ENCODE assay signal across 19 mouse cellular contexts in genomic region chr5:150131166-150131565, GRCm38 (mm10). TPM values are rescaled to one million over a fixed set of nuclear protein-coding genes. Genes with fewer than 3 reads are reported as not detected.
DNase-seq lines count a peak whose midpoint lies in the region; ATAC-seq and TF ChIP-seq lines count a peak whose summit lies in the region.
"Had no signal": no experiment of that assay in that cellular context is flagged by ENCODE, and none has a peak within 500 bp of the region (broad histone marks: within the 10 kb centered on the region; RNA-seq: fewer than 3 reads in every experiment).

No protein-coding gene starts in this region.

- 0 out of 2 replicates have a peak, but pooled peaks have one; percentile 10 for ATAC-seq in forebrain, embryonic 13.5 days
- ATAC-seq: CD4-positive, CD25-positive, alpha-beta regulatory T cell, adult 4 months; hindbrain, embryonic 16.5 days had no signal

- TF ChIP-seq CTCF in layer of hippocampus, adult 2 months (conservative IDR thresholded peaks at IDR 0.05), result no peak

- H3K27me3 ChIP-seq in forebrain, embryonic 13.5 days, result no peaks in the 10 kb centered on the region
- H3K27me3 ChIP-seq in forebrain, embryonic 10.5 days (ENCODE audit: poor library complexity, severe bottlenecking), result no peaks in the 10 kb centered on the region
- H3K27me3 ChIP-seq: heart, embryonic 13.5 days; hindbrain, embryonic 12.5 days had no signal

- H3K36me3 ChIP-seq in forebrain, embryonic 13.5 days (ENCODE audit: poor library complexity, severe bottlenecking), result no peaks in the 10 kb centered on the region
- H3K36me3 ChIP-seq in forebrain, embryonic 10.5 days (replicated peaks), result no peaks in the 10 kb centered on the region
- H3K36me3 ChIP-seq: embryonic facial prominence, embryonic 10.5 days; G1E; heart, embryonic 13.5 days; hindbrain, embryonic 12.5 days had no signal

- H3K4me3 ChIP-seq in forebrain, embryonic 13.5 days, result no peak overlapping the region
- no peak overlapping the region for H3K4me3 ChIP-seq in forebrain, embryonic 10.5 days
- H3K4me3 ChIP-seq in layer of hippocampus, adult 2 months, result no peak overlapping the region
- H3K4me3 ChIP-seq: embryonic facial prominence, embryonic 10.5 days; heart, embryonic 13.5 days; hindbrain, embryonic 12.5 days had no signal

- peaks cover 15% of the 10 kb centered on the region for H3K4me1 ChIP-seq in forebrain, embryonic 13.5 days
- no peaks in the 10 kb centered on the region for H3K4me1 ChIP-seq in forebrain, embryonic 10.5 days
- H3K4me1 ChIP-seq: embryonic facial prominence, embryonic 10.5 days had no signal

- no peak for DNase-seq in forebrain, embryonic 10.5 days (ENCODE audit: extremely low spot score, low spot score)
- DNase-seq in layer of hippocampus, adult 2 months (ENCODE audit: low spot score in 2 of 2), result no peak
- DNase-seq in layer of hippocampus, postnatal 10 days (ENCODE audit: low spot score in 2 of 2), result no peak
- peak; percentile 6 for DNase-seq in retina, postnatal 1 day
- DNase-seq in retina, embryonic 14.5 days (ENCODE audit: low spot score), result no peak
- DNase-seq in spleen, postnatal 36 days (ENCODE audit: low spot score in 2 of 2), result no peak
- DNase-seq: adrenal gland, postnatal 14 days; B cell, adult 2 months; cerebellum, adult 2 months; cerebellum, postnatal 10 days; gastrocnemius, postnatal 36 days; heart, postnatal 36 days had no signal

- H3K27ac ChIP-seq in forebrain, embryonic 13.5 days, result no peak overlapping the region
- no peak overlapping the region for H3K27ac ChIP-seq in forebrain, embryonic 10.5 days
- H3K27ac ChIP-seq in layer of hippocampus, adult 2 months, result peak overlapping the region; percentile 84
- H3K27ac ChIP-seq: embryonic facial prominence, embryonic 10.5 days; heart, embryonic 13.5 days; hindbrain, embryonic 12.5 days had no signal

- H3K9me3 ChIP-seq in forebrain, embryonic 13.5 days (replicated peaks), result no peaks in the 10 kb centered on the region
- H3K9me3 ChIP-seq in forebrain, embryonic 10.5 days, result no peaks in the 10 kb centered on the region
- H3K9me3 ChIP-seq: embryonic facial prominence, embryonic 10.5 days; heart, embryonic 13.5 days; hindbrain, embryonic 12.5 days had no signal

- H3K4me2 ChIP-seq in forebrain, embryonic 13.5 days, result no peak overlapping the region
- H3K4me2 ChIP-seq: heart, embryonic 13.5 days; hindbrain, embryonic 12.5 days had no signal

- 65% methylated on average over 7 of the region's 7 CpGs for WGBS in forebrain, embryonic 13.5 days
- 95% methylated on average over 7 of the region's 7 CpGs for WGBS in forebrain, embryonic 10.5 days

- H3K9ac ChIP-seq in forebrain, embryonic 13.5 days, result no peak overlapping the region
- H3K9ac ChIP-seq: heart, embryonic 13.5 days; hindbrain, embryonic 12.5 days had no signal

RNA-seq across cellular contexts. Expression of gene Fry, which starts 12.7 kb away (rescaled TPM):
- 20.8 and 22.8 TPM in 2 replicates for polyA plus RNA-seq in forebrain, embryonic 13.5 days (2015; fragmentation: Nextera tagmentation; extraction: Ambion mirVana)
- polyA plus RNA-seq in forebrain, embryonic 10.5 days (2016; fragmentation: Nextera tagmentation; extraction: Ambion mirVana), result 2.3 and 4.3 TPM in 2 replicates
- 100 to 1,000 TPM; 215 to 246 TPM for total RNA-seq in layer of hippocampus, adult 2 months (2021)
- 100 to 1,000 TPM; 213 to 215 TPM for total RNA-seq in layer of hippocampus, postnatal 10 days (2021)
